Mouse (Mus musculus) neural tube, embryonic 14.5 days (tissue): Measurements from ENCODE around the gene Styxl1. TPM values are rescaled to one million over a fixed set of nuclear protein-coding genes. Genes with fewer than 3 reads are reported as not detected.

Source experiments
- ATAC-seq: fragments of 200-750 bp; cut with Nextera tagmentation; 2 replicates; pipeline ENCODE4 v1.8.0; 2017; ENCODE audit warnings: low read depth, mild to moderate bottlenecking, moderate TSS enrichment, moderate library complexity
- H3K27ac ChIP-seq: fragments of 300-500 bp; sonication (generic); 2 replicates; pipeline ENCODE4 v1.5.1; 2014; ENCODE audit warnings: low read depth, mild to moderate bottlenecking, control low read depth, low read length, moderate library complexity, mixed read lengths
- H3K27me3 ChIP-seq: fragments of 300-500 bp; sonication (generic); 2 replicates; pipeline ENCODE4 v1.6.1; 2014; ENCODE audit warnings: low read length; ENCODE audit not compliant: control insufficient read depth, insufficient read depth
- H3K36me3 ChIP-seq: fragments of 300-500 bp; sonication (generic); 2 replicates; pipeline ENCODE4 v1.6.1; 2014; ENCODE audit warnings: low read length, mixed read lengths; ENCODE audit not compliant: control insufficient read depth, insufficient read depth
- H3K4me1 ChIP-seq: fragments of 300-500 bp; sonication (generic); 2 replicates; pipeline ENCODE4 v1.6.1; 2014; ENCODE audit warnings: low read length; ENCODE audit not compliant: control insufficient read depth, insufficient read depth
- H3K4me2 ChIP-seq: fragments of 300-500 bp; sonication (generic); 2 replicates; pipeline ENCODE4 v1.6.1; 2014; ENCODE audit warnings: mild to moderate bottlenecking, low read depth, low read length, control low read depth
- H3K4me3 ChIP-seq: fragments of 300-500 bp; sonication (generic); 2 replicates; pipeline ENCODE4 v1.5.1; 2014; ENCODE audit warnings: low read depth, low read length, control low read depth, mixed read lengths
- H3K9ac ChIP-seq: fragments of 300-500 bp; sonication (generic); replicated peaks from 2 replicates; pipeline ENCODE4 v1.6.1; 2014; ENCODE audit warnings: low read depth, mild to moderate bottlenecking, control low read depth, low read length, mixed read lengths
- H3K9me3 ChIP-seq: fragments of 300-500 bp; sonication (generic); 2 replicates; pipeline ENCODE4 v1.6.1; 2016; ENCODE audit warnings: low read length; ENCODE audit not compliant: control insufficient read depth
- WGBS: fragments of 180-500 bp; shearing (Covaris S2); extraction: QIAGEN DNeasy Blood & Tissue Kit; methylation state at CpG from one replicate; pipeline ENCODE4 v1.1.7; 2014; 5-methylcytosine and 5-hydroxymethylcytosine counted together
- polyA plus RNA-seq: library from polyadenylated mRNA; unstranded; fragments of >200 nt; fragmentation: Nextera tagmentation; extraction: Ambion mirVana; gene quantifications from 2 replicates; pipeline ENCODE4 v1.2.1, GENCODE M21; 2014

The Styxl1 gene
- polyA plus RNA-seq: 0.76 TPM in 1 of 2 replicates, not detected in the other

DNA sequence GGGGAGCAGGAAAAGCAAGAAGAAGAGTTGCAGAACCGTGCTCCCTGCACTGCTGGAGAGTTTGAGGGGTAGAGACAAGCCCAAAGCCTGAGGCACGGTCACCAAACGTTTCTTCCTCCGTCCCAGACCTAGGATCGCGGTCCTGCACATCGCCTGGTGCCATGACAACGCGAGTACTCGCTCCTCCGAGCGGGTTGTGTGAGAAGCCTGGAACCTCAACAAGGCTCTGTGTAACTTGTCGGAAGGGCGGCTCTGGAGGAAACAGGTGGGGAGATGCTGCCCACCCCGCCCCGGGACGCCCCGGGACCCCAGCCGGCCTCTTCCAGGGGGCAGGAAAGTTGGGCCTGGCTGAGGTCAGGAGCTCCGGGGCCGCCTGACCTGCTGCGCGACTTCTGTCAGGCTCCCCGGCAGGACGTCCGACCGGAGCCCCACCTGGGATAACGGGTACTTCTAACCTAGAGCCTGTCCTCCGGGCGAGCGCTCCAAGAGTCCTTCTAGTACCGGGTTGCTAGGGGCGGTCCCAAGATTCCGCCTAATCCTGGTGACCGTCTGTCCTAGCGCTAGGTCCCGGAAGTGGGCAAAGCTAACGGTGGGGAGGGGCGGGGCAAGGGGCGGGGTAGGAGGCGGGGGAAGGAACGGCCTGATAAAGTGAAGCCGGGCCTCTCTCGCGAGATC lies at the start of gene Styxl1:
Gene Styxl1, minus strand, starts transcription at position 590 of the 675 bp plus-strand sequence.
- Histone ChIP-seq H3K4me3 (peak within 1 kb of the TSS; percentile 74), H3K36me3 (peaks cover 10% of the 10 kb centered on the region), H3K4me2 (peak within 1 kb of the TSS; percentile 95), H3K27ac (peak within 1 kb of the TSS; percentile 90), H3K9ac (peak within 1 kb of the TSS; percentile 93), H3K4me1 (peaks cover 13% of the 10 kb centered on the region), H3K27me3 (no peaks in the 10 kb centered on the region), H3K9me3 (no peaks in the 10 kb centered on the region)
- ATAC-seq: peak; percentile 52
- under 1% methylated on average over 45 of the region's 45 CpGs for WGBS

DNA sequence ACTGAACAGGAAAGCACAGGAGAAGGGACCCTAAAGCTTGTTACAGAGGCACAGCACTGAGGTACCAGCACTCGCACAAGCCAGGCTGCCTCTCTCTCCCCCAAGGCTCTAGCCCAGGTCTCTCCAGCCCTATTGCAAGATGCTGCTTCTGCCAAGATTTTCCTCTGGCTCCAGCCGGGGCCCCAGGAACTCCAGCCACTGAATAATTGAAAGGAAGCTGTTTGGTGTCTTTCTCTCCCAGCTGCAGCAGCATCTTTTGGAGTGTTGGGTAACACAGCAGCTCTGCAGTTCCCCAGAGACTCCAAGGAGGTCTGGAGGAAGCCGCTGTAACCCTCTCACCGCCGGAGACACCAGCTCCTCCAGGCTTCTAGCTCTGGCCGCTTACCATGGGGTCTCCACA lies 48.0 kb upstream of the Styxl1 start:
- Histone ChIP-seq H3K27me3 (no peaks in the 10 kb centered on the region), H3K4me2 (0 out of 2 replicates have a peak overlapping the region, but pooled peaks have one; percentile 6), H3K4me3 (no peak overlapping the region), H3K4me1 (peaks cover 31% of the 10 kb centered on the region), H3K36me3 (no peaks in the 10 kb centered on the region), H3K9me3 (no peaks in the 10 kb centered on the region), H3K9ac (no peak overlapping the region), H3K27ac (peak overlapping the region; percentile 76)
- no peak for ATAC-seq
- 34% methylated on average over 6 of the region's 6 CpGs for WGBS

DNA sequence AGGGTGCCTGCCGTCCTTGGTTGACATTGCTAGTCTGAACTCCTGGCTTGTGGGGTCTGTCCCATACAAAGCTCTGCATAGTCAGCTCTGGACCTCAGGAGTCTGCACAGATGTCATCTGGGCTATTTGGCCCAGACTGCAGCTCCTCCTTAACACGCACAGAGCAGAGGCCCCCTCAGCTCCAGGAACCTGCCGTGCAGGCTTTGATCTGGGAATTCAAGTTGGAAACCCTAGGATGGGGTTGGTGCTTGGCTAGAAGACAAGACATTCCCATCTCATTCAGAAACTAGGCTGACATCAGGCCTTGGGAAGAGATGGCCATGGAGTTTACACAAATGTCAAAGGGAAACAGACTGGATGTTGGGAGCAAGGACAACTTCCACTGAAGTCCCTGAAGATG lies 46.3 kb upstream of the Styxl1 start:
- Histone ChIP-seq H3K4me1 (peaks cover 33% of the 10 kb centered on the region), H3K9ac (no peak overlapping the region), H3K9me3 (no peaks in the 10 kb centered on the region), H3K27me3 (no peaks in the 10 kb centered on the region), H3K4me3 (no peak overlapping the region), H3K4me2 (no peak overlapping the region), H3K27ac (peak overlapping the region; percentile 52; the same call in 1 of the 2 replicates), H3K36me3 (no peaks in the 10 kb centered on the region)
- ATAC-seq: no peak
- 30% methylated on average over 3 of the region's 3 CpGs for WGBS

DNA sequence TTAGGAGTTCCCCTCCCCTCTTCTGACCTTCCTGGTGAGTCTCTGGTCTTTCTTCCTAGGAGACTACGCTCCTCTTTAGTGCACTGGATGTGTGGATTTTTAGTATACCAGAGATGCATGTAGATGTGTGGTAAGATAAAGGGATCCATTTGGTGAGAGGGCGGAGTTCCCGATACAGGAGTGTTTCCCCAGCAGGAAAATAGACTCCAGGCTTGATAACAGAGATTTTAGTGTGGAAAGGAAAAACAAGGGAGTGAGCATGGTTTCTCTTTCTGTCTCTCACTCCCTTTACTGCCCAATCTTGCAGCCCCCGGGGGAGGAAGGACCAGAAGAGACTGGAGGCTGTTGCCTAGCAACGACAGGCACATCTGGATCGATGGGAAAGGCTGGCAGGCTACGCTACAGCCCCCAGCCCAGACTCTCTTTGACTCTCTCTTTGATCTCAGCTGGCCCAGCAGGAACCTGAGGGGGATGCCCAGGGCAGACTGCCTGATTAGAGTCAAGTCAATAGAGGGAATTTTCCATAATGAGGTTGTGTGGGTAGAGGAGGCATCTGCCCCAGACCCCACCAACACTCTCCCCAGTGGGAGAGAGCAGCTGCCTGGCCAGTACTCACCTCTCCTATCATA lies 44.2 kb upstream of the Styxl1 start:
- no peaks in the 10 kb centered on the region for H3K27me3 ChIP-seq

DNA sequence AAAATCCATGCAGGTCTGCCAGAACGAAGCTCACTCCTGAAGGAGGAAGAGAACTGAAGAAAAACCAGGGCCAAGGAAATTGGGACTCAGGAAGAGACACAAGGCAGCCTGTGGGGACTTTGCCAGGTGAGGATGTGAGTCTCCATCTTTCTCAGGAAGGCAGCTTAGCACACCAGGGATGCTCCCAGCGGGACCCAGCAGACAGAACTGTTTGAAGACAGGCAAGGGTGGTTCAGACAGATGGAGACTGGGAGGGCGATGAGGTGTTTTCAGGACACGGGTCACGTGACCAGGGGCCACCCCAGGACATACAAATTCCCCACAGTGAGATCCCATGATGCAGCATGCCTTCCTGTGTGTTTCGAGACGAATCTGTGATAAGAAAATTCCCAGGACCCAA lies 40.3 kb upstream of the Styxl1 start:
- Histone ChIP-seq H3K4me1 (peaks cover 19% of the 10 kb centered on the region; the same call in 1 of the 2 replicates), H3K9me3 (no peaks in the 10 kb centered on the region), H3K4me3 (no peak overlapping the region), H3K27me3 (no peaks in the 10 kb centered on the region), H3K27ac (no peak overlapping the region), H3K36me3 (no peaks in the 10 kb centered on the region), H3K4me2 (no peak overlapping the region), H3K9ac (no peak overlapping the region)
- no peak for ATAC-seq
- 47% methylated on average over 7 of the region's 7 CpGs for WGBS

More for the DNA sequence above, 44.2 kb upstream of the Styxl1 start:
- ATAC-seq: peak; percentile 87
- Histone ChIP-seq H3K4me3 (no peak overlapping the region), H3K27ac (peak overlapping the region; percentile 88), H3K4me1 (peaks cover 33% of the 10 kb centered on the region), H3K36me3 (no peaks in the 10 kb centered on the region), H3K4me2 (peak overlapping the region; percentile 23), H3K9me3 (no peaks in the 10 kb centered on the region), H3K9ac (peak overlapping the region; percentile 17; the same call in 1 of the 2 replicates)
- 9% methylated on average over 7 of the region's 7 CpGs for WGBS

DNA sequence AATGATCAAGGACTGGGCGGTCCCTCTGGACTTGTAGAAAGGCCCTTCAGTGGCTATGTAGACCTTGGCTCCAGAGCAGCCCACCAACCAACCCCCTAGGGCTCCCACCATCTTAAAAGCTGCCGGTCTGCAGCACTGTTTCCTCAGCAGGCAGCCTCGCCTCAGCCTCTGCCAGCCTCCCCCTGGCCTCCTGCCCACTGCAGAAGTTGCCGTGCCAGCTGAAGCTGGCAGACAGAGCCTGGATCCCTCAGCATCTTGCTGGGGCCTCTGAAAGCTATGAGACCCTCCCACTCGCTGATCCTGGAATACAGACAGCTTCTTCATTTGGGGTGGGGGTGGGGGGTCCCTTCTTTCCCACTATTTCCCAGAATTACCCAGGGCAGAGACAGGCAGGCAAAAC lies 34.8 kb upstream of the Styxl1 start:
- no peak overlapping the region for H3K27ac ChIP-seq
- H3K9ac ChIP-seq: no peak overlapping the region
- H3K4me1 ChIP-seq: peaks cover 2% of the 10 kb centered on the region
- no peak for ATAC-seq
- H3K27me3 ChIP-seq: no peaks in the 10 kb centered on the region
- WGBS: 49% methylated on average over 5 of the region's 5 CpGs
- no peak overlapping the region for H3K4me2 ChIP-seq
- no peaks in the 10 kb centered on the region for H3K9me3 ChIP-seq
- no peak overlapping the region for H3K4me3 ChIP-seq
- no peaks in the 10 kb centered on the region for H3K36me3 ChIP-seq

DNA sequence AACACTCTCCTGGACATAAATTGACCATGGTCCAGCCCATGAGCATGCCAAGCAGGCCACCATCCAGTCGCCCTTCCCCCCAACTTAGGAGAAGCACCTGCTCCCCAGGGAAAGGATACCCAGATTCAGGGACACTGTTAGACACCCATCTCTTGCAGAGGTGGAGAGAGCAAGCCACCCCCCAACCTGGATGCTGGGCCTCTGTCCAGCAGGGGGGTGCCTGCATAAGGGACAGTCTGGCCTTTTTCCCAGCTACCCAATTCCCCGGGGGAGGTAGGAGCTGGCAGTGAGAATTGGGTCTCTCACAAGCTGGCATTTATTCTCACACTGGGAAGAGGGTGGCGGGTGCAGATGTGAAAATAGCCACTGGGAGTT lies 29.1 kb upstream of the Styxl1 start:
- no peaks in the 10 kb centered on the region for H3K9me3 ChIP-seq
- ATAC-seq: no peak
- H3K36me3 ChIP-seq: no peaks in the 10 kb centered on the region
- H3K4me1 ChIP-seq: peaks cover 9% of the 10 kb centered on the region
- H3K4me3 ChIP-seq: peak overlapping the region; percentile 66
- no peaks in the 10 kb centered on the region for H3K27me3 ChIP-seq
- peak overlapping the region; percentile 73 for H3K4me2 ChIP-seq
- WGBS: 38% methylated on average over 3 of the region's 3 CpGs
- peak overlapping the region; percentile 87 for H3K9ac ChIP-seq
- H3K27ac ChIP-seq: no peak overlapping the region; the same call in 1 of the 2 replicates

DNA sequence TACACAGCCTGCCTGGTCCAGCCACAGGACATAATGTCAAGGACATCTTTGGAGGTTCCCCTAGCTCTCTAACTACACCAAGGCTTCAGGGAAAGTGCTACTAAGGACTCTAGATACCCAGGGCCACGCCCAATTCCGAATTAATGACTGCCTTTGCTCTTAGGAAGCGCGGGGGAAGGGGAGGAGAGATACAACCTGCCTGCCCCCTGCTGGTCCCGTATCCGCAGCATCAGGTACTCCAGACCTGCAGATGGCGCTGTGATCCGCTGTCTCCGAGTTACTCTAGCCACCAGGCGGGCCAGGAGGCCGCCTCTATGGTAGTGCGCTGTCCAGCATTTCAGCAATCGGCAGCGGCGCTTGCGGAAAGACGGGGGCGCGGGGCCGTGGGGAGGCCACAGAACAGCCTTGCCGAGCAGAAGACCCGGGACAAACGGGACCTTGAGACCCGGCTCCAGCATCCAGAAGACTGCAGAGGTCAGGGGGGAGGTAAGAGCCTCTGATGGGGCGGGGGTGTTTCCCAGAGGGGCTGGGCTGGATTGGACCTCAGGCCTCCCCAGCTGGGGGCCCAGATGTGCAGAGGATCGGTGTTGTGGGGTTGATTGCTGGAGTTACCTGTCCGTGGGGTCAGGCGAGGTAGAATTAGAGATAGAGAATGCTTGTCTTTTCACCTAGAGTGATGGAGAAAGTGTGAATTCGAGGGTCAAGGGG lies 28.5 kb upstream of the Styxl1 start, which contains the start of gene Srrm3:
Gene Srrm3, plus strand, starts transcription at position 336 of the 708 bp plus-strand sequence.
- peak within 1 kb of the TSS; percentile 87 for H3K9ac ChIP-seq
- peaks cover 9% of the 10 kb centered on the region for H3K4me1 ChIP-seq
- 3% methylated on average over 29 of the region's 29 CpGs for WGBS
- peak within 1 kb of the TSS; percentile 66 for H3K4me3 ChIP-seq
- H3K27me3 ChIP-seq: no peaks in the 10 kb centered on the region
- no peaks in the 10 kb centered on the region for H3K36me3 ChIP-seq
- H3K9me3 ChIP-seq: no peaks in the 10 kb centered on the region
- ATAC-seq: peak; percentile 71
- peak within 1 kb of the TSS; percentile 72 for H3K27ac ChIP-seq
- H3K4me2 ChIP-seq: peak within 1 kb of the TSS; percentile 73
